Mouse (Mus musculus): Measurements from ENCODE around the gene Atp6v1e1. TPM values are rescaled to one million over a fixed set of nuclear protein-coding genes. Genes with fewer than 3 reads are reported as not detected.

Gene Atp6v1e1
- polyA plus RNA-seq (2014; fragmentation: Illumina TruSeq; extraction: RNeasy Lipid Tissue Mini Kit (QIAGEN cat#74804); ENCODE audit: low replicate concordance) = 318 TPM

DNA sequence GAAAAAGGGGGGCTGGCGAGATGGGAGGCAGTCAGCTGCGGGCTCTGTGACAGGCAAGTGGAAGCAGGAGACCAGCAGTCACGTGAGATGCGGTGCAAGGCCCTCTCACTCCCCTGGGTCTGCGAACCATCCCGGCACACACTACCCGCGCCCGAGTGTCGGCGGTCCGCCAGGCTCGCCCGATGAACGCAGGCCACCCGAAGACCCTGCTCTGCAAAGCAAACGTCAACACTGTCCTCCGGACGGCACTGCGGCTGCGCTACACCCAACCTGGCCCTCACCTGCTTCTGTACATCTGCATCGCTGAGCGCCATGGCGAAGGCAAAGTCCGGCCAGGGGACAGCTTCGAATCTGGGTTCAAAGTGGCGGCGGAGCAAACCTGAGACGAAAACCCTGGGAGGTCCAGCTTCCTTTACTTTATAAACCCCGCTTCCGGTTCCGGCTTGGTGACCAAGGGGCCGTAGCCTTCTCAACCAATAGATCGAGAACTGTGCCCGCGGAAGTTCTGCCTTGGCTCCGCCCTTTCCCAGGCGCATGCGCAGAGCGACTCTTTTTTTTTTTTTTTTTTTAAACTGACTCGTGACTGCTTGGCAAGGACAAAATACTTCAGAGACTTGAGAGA, at the start of gene Atp6v1e1:
Atp6v1e1 (minus strand) TSS at position 487 of the 622 bp plus-strand sequence.

DNA sequence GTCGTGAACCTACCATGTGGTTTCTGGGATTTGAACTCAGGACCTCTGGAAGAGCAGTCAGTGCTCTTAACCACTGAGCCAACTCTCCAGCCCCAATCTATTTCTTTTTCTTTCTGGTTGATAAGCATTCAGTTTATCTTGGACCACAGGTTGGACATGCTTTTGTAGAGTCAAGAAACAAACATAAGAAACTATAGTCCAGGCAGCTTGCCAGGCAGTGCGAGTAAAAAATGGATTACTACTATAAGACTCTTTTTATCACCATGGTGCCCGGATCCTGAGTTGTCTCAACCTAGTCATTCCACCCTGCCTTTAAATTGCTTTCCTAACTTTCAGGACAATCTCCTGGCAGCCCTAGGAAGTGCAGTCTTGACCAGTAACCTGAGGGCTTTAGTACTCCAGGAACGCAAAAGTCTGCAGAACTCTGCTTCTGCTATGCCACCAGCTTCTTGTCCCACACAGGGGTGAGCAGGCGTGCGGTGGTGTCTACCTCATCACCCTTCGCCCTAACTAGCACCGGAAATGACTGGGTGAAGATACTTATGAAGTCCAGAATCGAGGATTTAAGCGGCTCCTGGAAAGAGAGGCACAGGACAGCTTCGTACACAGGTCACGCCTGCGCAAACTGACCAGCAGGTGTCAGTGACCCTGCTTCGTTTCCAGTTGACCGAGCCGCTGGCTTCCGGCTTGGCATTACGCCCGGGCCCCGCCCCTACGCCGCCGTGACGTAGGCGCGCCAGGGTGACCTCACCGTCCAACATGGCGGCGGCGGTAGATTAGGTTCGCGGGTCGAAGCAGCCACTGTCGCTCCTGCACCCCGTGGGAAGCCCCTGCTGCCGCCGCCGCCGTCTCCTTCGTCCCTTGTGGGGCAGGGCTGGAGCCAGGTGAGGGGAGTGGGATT, 13.1 kb upstream of the Atp6v1e1 start, which contains the start of gene Bcl2l13:
Bcl2l13 (plus strand) TSS at position 739 of the 901 bp plus-strand sequence.

DNA sequence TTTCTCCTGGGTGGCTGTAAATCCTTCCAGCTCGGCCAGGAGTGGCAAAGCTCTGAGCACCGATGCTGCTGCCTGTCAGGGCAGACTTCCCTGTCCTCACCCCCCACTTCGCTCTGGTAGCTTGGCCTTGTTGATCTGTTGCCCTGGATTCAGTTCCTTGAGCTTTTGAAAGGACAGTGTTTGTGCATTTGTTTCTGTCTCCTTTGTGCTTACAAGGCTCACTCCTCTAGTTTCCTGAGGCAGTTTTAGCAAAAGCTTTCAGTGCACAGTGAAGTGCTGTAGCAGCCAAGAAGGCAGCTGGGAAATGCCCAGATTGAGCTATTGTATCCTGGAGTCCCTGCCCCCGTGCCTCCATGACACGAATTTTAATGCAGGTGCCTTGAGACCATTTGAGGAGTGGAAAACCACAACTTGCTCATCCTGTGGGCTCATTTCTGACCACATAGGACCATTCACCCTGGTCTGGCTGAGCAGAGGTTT, 49.4 kb downstream of the Atp6v1e1 start, which contains the start of gene Slc25a18:
Slc25a18 (plus strand) TSS at position 430 of the 480 bp plus-strand sequence.

Other genes starting within 250 kb of the Atp6v1e1 start
- 0.26 TPM for gene Cecr2, start 156.4 kb downstream of the Atp6v1e1 start, polyA plus RNA-seq (2014; fragmentation: Illumina TruSeq; extraction: RNeasy Lipid Tissue Mini Kit (QIAGEN cat#74804); ENCODE audit: low replicate concordance)
- not detected for gene Slc25a18, start 49.2 kb downstream of the Atp6v1e1 start, polyA plus RNA-seq (2014; fragmentation: Illumina TruSeq; extraction: RNeasy Lipid Tissue Mini Kit (QIAGEN cat#74804); ENCODE audit: low replicate concordance)
- gene Bcl2l13, start 13.4 kb upstream of the Atp6v1e1 start, polyA plus RNA-seq (2014; fragmentation: Illumina TruSeq; extraction: RNeasy Lipid Tissue Mini Kit (QIAGEN cat#74804); ENCODE audit: low replicate concordance) = 6.6 TPM
- gene Bid, start 94.1 kb upstream of the Atp6v1e1 start, polyA plus RNA-seq (2014; fragmentation: Illumina TruSeq; extraction: RNeasy Lipid Tissue Mini Kit (QIAGEN cat#74804); ENCODE audit: low replicate concordance) = 6.2 TPM